Comparison of ENCODE assay signal across 26 mouse cellular contexts in genomic region chr6:120778226-120778625, GRCm38 (mm10). TPM values are rescaled to one million over a fixed set of nuclear protein-coding genes. Genes with fewer than 3 reads are reported as not detected.
DNase-seq lines count a peak whose midpoint lies in the region; ATAC-seq and TF ChIP-seq lines count a peak whose summit lies in the region.
"Had no signal": no experiment of that assay in that cellular context is flagged by ENCODE, and none has a peak within 500 bp of the region (broad histone marks: within the 10 kb centered on the region; RNA-seq: fewer than 3 reads in every experiment).

No protein-coding gene starts in this region.

- peak; percentile 14 for DNase-seq in kidney, adult 2 months
- peak; percentile 41 to 48 for DNase-seq in kidney, postnatal 36 days
- DNase-seq in lung, postnatal 36 days = peak; percentile 9
- no peak for DNase-seq in lung, adult 18-20 months
- DNase-seq: adrenal gland, postnatal 10 days; adrenal gland, postnatal 36 days; B cell, adult 2 months; cerebellum, adult 18-20 months; cerebellum, adult 9-10 months; cerebellum, postnatal 14 days; gastrocnemius, postnatal 10 days; gastrocnemius, postnatal 36 days; heart, adult 2 months; heart, postnatal 14 days; heart, postnatal 4 days had no signal

- 23% methylated on average over 3 of the region's 3 CpGs for WGBS in kidney, adult 2 months
- 41% methylated on average over 3 of the region's 3 CpGs for WGBS in kidney, embryonic 15.5 days
- 46% methylated on average over 3 of the region's 3 CpGs for WGBS in kidney, embryonic 14.5 days

- H3K4me2 ChIP-seq in kidney, embryonic 15.5 days = no peak overlapping the region
- H3K4me2 ChIP-seq in kidney, embryonic 14.5 days (replicated peaks; ENCODE audit: low read depth, low read length) = no peak overlapping the region
- H3K4me2 ChIP-seq: forebrain, embryonic 13.5 days; heart, embryonic 13.5 days; hindbrain, embryonic 14.5 days had no signal

- TF ChIP-seq CTCF in kidney, adult 2 months (conservative IDR thresholded peaks at IDR 0.05; ENCODE audit: insufficient read depth, insufficient read length, low read depth, low read length) = no peak

- no peaks in the 10 kb centered on the region for H3K9me3 ChIP-seq in kidney, embryonic 15.5 days (replicated peaks)
- H3K9me3 ChIP-seq in kidney, embryonic 14.5 days (ENCODE audit: control insufficient read depth, low read length) = no peaks in the 10 kb centered on the region
- H3K9me3 ChIP-seq: forebrain, embryonic 10.5 days; forebrain, embryonic 13.5 days; G1E; heart, embryonic 10.5 days; heart, embryonic 13.5 days had no signal

- no peak for TF ChIP-seq POLR2A in kidney, adult 2 months (IDR thresholded peaks at IDR 0.05; ENCODE audit: low read depth, low read length)

- H3K27ac ChIP-seq in kidney, adult 2 months (ENCODE audit: insufficient read depth, low read depth, low read length) = no peak overlapping the region
- no peak overlapping the region for H3K27ac ChIP-seq in kidney, embryonic 15.5 days
- H3K27ac ChIP-seq in kidney, embryonic 14.5 days (ENCODE audit: low read depth, low read length) = no peak overlapping the region
- H3K27ac ChIP-seq: forebrain, embryonic 10.5 days; forebrain, embryonic 13.5 days; heart, adult 2 months; heart, embryonic 10.5 days; heart, embryonic 13.5 days; hindbrain, embryonic 14.5 days had no signal

- no peaks in the 10 kb centered on the region for H3K4me1 ChIP-seq in kidney, adult 2 months (ENCODE audit: control insufficient read depth, insufficient read depth, low read length)
- H3K4me1 ChIP-seq in kidney, embryonic 15.5 days = 0 out of 2 replicates have a peak, but pooled peaks cover 4% of the 10 kb centered on the region
- no peaks in the 10 kb centered on the region for H3K4me1 ChIP-seq in kidney, embryonic 14.5 days (ENCODE audit: control insufficient read depth, insufficient read depth, low read length)

- no peak overlapping the region for H3K9ac ChIP-seq in kidney, embryonic 15.5 days
- no peak overlapping the region for H3K9ac ChIP-seq in kidney, embryonic 14.5 days (ENCODE audit: low read depth, low read length)
- H3K9ac ChIP-seq: forebrain, embryonic 13.5 days; heart, embryonic 13.5 days; hindbrain, embryonic 14.5 days had no signal

- no peaks in the 10 kb centered on the region for H3K36me3 ChIP-seq in kidney, adult 2 months (ENCODE audit: control insufficient read depth, insufficient read depth, low read length)
- H3K36me3 ChIP-seq in kidney, embryonic 15.5 days = no peaks in the 10 kb centered on the region
- no peaks in the 10 kb centered on the region for H3K36me3 ChIP-seq in kidney, embryonic 14.5 days (ENCODE audit: control insufficient read depth, insufficient read depth, low read length)
- H3K36me3 ChIP-seq: heart, embryonic 10.5 days; heart, embryonic 13.5 days had no signal

- no peak for ATAC-seq in kidney, embryonic 15.5 days (replicated peaks; ENCODE audit: low FRiP score)
- no peak for ATAC-seq in kidney, embryonic 14.5 days (ENCODE audit: low FRiP score, low TSS enrichment)
- ATAC-seq: forebrain, embryonic 13.5 days; forebrain, embryonic 16.5 days; Patski had no signal

- H3K4me3 ChIP-seq in kidney, adult 2 months (ENCODE audit: insufficient read depth, low read depth, low read length) = no peak overlapping the region
- H3K4me3 ChIP-seq in kidney, embryonic 15.5 days (replicated peaks) = no peak overlapping the region
- no peak overlapping the region for H3K4me3 ChIP-seq in kidney, embryonic 14.5 days (ENCODE audit: low read length)
- H3K4me3 ChIP-seq: forebrain, embryonic 10.5 days; forebrain, embryonic 13.5 days; heart, adult 2 months; heart, embryonic 10.5 days; heart, embryonic 13.5 days had no signal

- no peaks in the 10 kb centered on the region for H3K27me3 ChIP-seq in kidney, adult 2 months (replicated peaks; ENCODE audit: control insufficient read depth, insufficient read depth, low read length)
- no peaks in the 10 kb centered on the region for H3K27me3 ChIP-seq in kidney, embryonic 15.5 days
- H3K27me3 ChIP-seq in kidney, embryonic 14.5 days (ENCODE audit: control insufficient read depth, insufficient read depth, low read length) = no peaks in the 10 kb centered on the region
- H3K27me3 ChIP-seq: CH12.LX; forebrain, embryonic 13.5 days; heart, embryonic 13.5 days; Patski had no signal

RNA-seq across cellular contexts. Expression of gene Slc25a18, which starts 4.8 kb away (rescaled TPM):
- 0.03 and 0.08 TPM in 2 replicates for polyA plus RNA-seq in kidney, adult 2 months (2012; rRNA removed)
- polyA plus RNA-seq in kidney, embryonic 15.5 days (2015; fragmentation: Nextera tagmentation; extraction: Ambion mirVana) = 0.13 TPM in 1 of 2 replicates, not detected in the other
- 0.16 TPM in 1 of 2 replicates, not detected in the other for polyA plus RNA-seq in kidney, embryonic 14.5 days (2014; fragmentation: Nextera tagmentation; extraction: Ambion mirVana)
- polyA plus RNA-seq: G1E; heart, embryonic 13.5 days had no signal

RNA-seq across cellular contexts. Expression of gene Atp6v1e1, which starts 44.4 kb away (rescaled TPM):
- 418 and 428 TPM in 2 replicates for polyA plus RNA-seq in kidney, adult 2 months (2012; rRNA removed)
- polyA plus RNA-seq in kidney, embryonic 15.5 days (2015; fragmentation: Nextera tagmentation; extraction: Ambion mirVana) = 153 and 155 TPM in 2 replicates
- polyA plus RNA-seq in kidney, embryonic 14.5 days (2014; fragmentation: Nextera tagmentation; extraction: Ambion mirVana) = 121 and 139 TPM in 2 replicates

RNA-seq across cellular contexts. Expression of gene Bcl2l13, which starts 57.8 kb away (rescaled TPM):
- polyA plus RNA-seq in kidney, adult 2 months (2012; rRNA removed) = 23.3 and 27.5 TPM in 2 replicates
- 33.6 and 36.5 TPM in 2 replicates for polyA plus RNA-seq in kidney, embryonic 15.5 days (2015; fragmentation: Nextera tagmentation; extraction: Ambion mirVana)
- 22.9 and 34.0 TPM in 2 replicates for polyA plus RNA-seq in kidney, embryonic 14.5 days (2014; fragmentation: Nextera tagmentation; extraction: Ambion mirVana)

Comparison
In these comparisons a context has a peak if more than half of its experiments do, and no peak if none do; other contexts are left out.
1. DNase-seq: peak in kidney, adult 2 months (single experiment), kidney, postnatal 36 days (2 of 2) and lung, postnatal 36 days (single experiment); none in lung, adult 18-20 months (0 of 2).